Mouse (Mus musculus) C2C12 (cell line): ENCODE data around the gene Gfy.

ENCODE experiments used
- CTCF ChIP-seq: IDR thresholded peaks from one replicate; pipeline ENCODE4 v1.5.1; 2011; ENCODE audit not compliant: control insufficient read depth, insufficient read depth, insufficient read length
- MAX ChIP-seq: IDR thresholded peaks from one replicate; pipeline ENCODE4 v1.6.1; 2011; ENCODE audit warnings: mild to moderate bottlenecking, control low read depth

GRCm38 (mm10) chr7:45133446-45134159 is 45.8 kb downstream of the Gfy start:
- TF ChIP-seq CTCF = no peak
- no peak for TF ChIP-seq MAX
